Mouse (Mus musculus) forebrain, postnatal 0 days (tissue): ENCODE results near the gene Cstf2t. TPM values are rescaled to one million over a fixed set of nuclear protein-coding genes. Genes with fewer than 3 reads are reported as not detected.
A peak's percentile ranks its signal among the peaks of the same experiment; 100 is the strongest.

Source experiments
- ATAC-seq: fragments of 200-750 bp; cut with Nextera tagmentation; 2 replicates; pipeline ENCODE4 v1.8.0; 2017; ENCODE audit warnings: mild to moderate bottlenecking, moderate library complexity
- DNase-seq: peaks from one replicate; pipeline ENCODE4 v3.0.0-alpha.2; 2015
- H3K27ac ChIP-seq: fragments of 300-500 bp; sonication (generic); 2 replicates; pipeline ENCODE4 v1.5.1; 2014; ENCODE audit warnings: low read depth, mild to moderate bottlenecking, antibody characterized with exemption, low read length, moderate library complexity, mixed read lengths
- H3K27me3 ChIP-seq: fragments of 300-500 bp; sonication (generic); 2 replicates; pipeline ENCODE4 v1.6.1; 2014; ENCODE audit warnings: mild to moderate bottlenecking, low read length, mixed read lengths; ENCODE audit not compliant: insufficient read depth
- H3K36me3 ChIP-seq: fragments of 300-500 bp; sonication (generic); 2 replicates; pipeline ENCODE4 v1.6.1; 2014; ENCODE audit warnings: mild to moderate bottlenecking, moderate library complexity; ENCODE audit not compliant: insufficient read depth
- H3K4me1 ChIP-seq: fragments of 300-500 bp; sonication (generic); 2 replicates; pipeline ENCODE4 v1.6.1; 2014; ENCODE audit warnings: antibody characterized with exemption; ENCODE audit not compliant: insufficient read depth
- H3K4me2 ChIP-seq: fragments of 300-500 bp; sonication (generic); 2 replicates; pipeline ENCODE4 v1.6.1; 2014; ENCODE audit warnings: low read depth, mild to moderate bottlenecking, moderate library complexity
- H3K4me3 ChIP-seq: fragments of 300-500 bp; sonication (generic); 2 replicates; pipeline ENCODE4 v1.5.1; 2014; ENCODE audit warnings: low read depth, low read length, mixed read lengths
- H3K9ac ChIP-seq: fragments of 300-500 bp; sonication (generic); 2 replicates; pipeline ENCODE4 v1.6.1; 2014; ENCODE audit warnings: mild to moderate bottlenecking
- H3K9me3 ChIP-seq: fragments of 300-500 bp; sonication (generic); 2 replicates; pipeline ENCODE4 v1.6.1; 2016; ENCODE audit warnings: low read length
- CTCF ChIP-seq: sonication (generic); IDR thresholded peaks from 2 replicates; pipeline ENCODE4 v1.5.1; 2016; ENCODE audit warnings: antibody characterized with exemption, control low read depth, low read depth
- WGBS: fragments of 180-500 bp; shearing (Covaris S2); extraction: QIAGEN DNeasy Blood & Tissue Kit; methylation state at CpG from one replicate; pipeline ENCODE4 v1.1.7; 2014; 5-methylcytosine and 5-hydroxymethylcytosine counted together
- polyA plus RNA-seq: library from polyadenylated mRNA; unstranded; fragments of >200 nt; fragmentation: Nextera tagmentation; extraction: Ambion mirVana; gene quantifications from 2 replicates; pipeline ENCODE4 v1.2.1, GENCODE M21; 2015
- total RNA-seq: library from RNA; depleted of rRNA; stranded (reverse); fragments of >200 nt; gene quantifications from 2 replicates; pipeline ENCODE4 v1.2.3, GENCODE M21; 2014

Cstf2t gene
- total and polyA plus RNA-seq, 2 experiments from 2014 or later: 59.5 to 90.9 TPM

DNA sequence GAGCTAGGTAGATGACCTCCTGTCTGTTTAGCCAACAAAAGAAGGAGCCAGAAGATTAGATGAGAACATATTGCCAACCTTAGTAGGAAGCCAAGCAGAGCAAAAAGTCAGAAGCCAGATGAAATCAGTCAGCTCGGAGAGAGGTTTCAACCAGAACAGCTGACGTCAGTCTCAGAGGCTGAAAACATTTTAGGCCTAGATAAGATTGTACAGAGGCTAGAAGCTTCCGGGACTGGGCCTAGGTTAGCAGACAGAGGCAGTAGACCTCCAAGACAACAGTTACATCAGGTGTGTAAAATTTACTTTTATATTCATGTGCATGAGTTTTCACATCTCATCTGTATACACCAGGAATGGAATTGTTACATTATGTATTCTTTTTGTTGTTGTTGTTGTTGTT, 16.7 kb downstream of the Cstf2t start:
- 91% methylated on average over 3 of the region's 3 CpGs for WGBS
- Histone ChIP-seq H3K9ac (no peak overlapping the region), H3K27ac (no peak overlapping the region), H3K9me3 (no peaks in the 10 kb centered on the region), H3K4me3 (no peak overlapping the region), H3K27me3 (no peaks in the 10 kb centered on the region), H3K4me2 (no peak overlapping the region), H3K36me3 (no peaks in the 10 kb centered on the region), H3K4me1 (no peaks in the 10 kb centered on the region)
- DNase-seq (no peak), ATAC-seq (no peak)
- no peak for TF ChIP-seq CTCF

DNA sequence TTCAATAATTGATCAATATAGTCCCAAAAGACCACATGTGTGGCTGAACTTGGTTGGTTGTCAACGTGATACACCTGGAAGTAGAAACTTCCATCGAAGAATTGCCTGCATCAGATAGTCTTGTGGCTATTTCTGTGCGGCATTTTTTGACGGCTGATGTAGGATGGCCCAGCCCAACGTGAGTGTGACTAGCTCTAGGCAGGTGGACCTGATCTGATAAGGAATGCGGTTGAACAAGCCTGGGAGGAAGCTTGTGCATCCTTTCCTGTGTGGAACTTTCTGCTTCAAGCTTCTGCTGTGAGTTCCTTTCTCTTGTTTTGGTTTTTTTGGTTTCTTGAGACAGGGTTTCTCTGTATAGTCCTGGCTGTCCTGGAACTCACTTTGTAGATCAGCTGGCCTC, 22.1 kb downstream of the Cstf2t start:
- no peak for DNase-seq
- Histone ChIP-seq H3K9ac (no peak overlapping the region), H3K27me3 (no peaks in the 10 kb centered on the region), H3K4me3 (no peak overlapping the region), H3K4me2 (no peak overlapping the region), H3K9me3 (no peaks in the 10 kb centered on the region), H3K27ac (no peak overlapping the region), H3K4me1 (no peaks in the 10 kb centered on the region), H3K36me3 (no peaks in the 10 kb centered on the region)
- no peak for TF ChIP-seq CTCF
- ATAC-seq: no peak
- WGBS: 90% methylated on average over 6 of the region's 6 CpGs

DNA sequence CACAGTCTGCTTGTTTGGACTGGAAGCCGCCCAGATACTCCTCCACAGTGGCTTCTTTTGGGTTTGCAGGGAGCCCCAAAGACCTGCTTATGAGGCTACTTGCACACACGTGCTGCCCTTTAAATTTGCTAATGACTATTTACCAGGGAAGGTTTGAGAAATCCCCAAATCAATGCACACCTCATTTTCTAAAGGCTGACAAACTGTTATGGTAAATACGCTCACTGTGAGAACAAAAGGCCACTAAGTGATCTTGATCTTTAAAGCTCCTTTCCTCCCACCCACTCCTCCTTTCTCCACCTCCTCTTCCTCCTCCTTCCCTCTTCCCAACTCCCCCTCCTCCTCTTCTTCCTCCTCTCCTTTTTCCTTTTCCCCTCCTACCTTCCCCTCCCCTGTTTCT, 23.4 kb downstream of the Cstf2t start:
- WGBS: 24% methylated on average over 3 of the region's 3 CpGs
- no peak overlapping the region for H3K9ac ChIP-seq
- no peak for DNase-seq
- H3K27ac ChIP-seq: no peak overlapping the region
- no peaks in the 10 kb centered on the region for H3K4me1 ChIP-seq
- no peak for ATAC-seq
- H3K4me2 ChIP-seq: no peak overlapping the region
- H3K36me3 ChIP-seq: no peaks in the 10 kb centered on the region
- no peaks in the 10 kb centered on the region for H3K9me3 ChIP-seq
- H3K4me3 ChIP-seq: no peak overlapping the region
- no peaks in the 10 kb centered on the region for H3K27me3 ChIP-seq
- TF ChIP-seq CTCF: no peak

DNA sequence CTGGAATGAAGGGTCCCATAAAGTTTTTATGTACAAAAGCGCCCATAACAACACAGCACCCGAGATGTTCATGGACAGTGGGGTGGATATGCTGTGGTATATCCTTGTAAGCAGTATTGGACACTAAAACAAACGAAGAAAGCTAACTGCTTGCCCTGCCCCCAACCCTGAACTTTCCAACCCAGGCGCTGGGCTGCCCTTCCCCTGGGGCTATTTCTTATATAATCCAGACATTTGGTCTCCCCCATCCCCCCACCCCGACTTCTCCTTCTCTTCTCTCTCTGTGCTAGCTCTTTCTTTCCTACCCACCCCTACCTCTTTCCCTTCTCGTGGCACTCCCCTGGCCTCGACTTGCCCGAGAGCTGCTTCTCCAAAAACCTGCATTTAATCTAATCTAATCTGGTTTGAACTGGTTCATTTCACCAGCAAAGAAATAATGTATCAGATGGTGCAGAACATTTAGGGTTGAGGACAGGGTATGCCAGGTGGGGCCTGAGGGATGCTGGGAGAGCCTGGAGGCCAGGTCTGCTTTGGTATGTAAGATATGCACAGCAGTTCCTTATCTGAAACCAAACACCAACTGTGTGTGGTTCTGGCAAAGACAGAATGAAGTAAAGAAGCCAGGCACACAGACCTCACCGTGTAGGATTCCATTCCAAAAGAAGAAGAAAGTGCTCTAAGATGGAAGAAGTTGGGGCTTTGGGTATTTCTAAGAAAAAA, 24.4 kb downstream of the Cstf2t start:
- no peak overlapping the region for H3K9ac ChIP-seq
- no peak overlapping the region for H3K4me2 ChIP-seq
- H3K27ac ChIP-seq: no peak overlapping the region
- H3K4me1 ChIP-seq: no peaks in the 10 kb centered on the region
- WGBS: 46% methylated on average over 9 of the region's 9 CpGs
- no peaks in the 10 kb centered on the region for H3K9me3 ChIP-seq
- DNase-seq: no peak
- no peak for ATAC-seq
- no peak for TF ChIP-seq CTCF
- H3K36me3 ChIP-seq: no peaks in the 10 kb centered on the region
- no peak overlapping the region for H3K4me3 ChIP-seq
- H3K27me3 ChIP-seq: no peaks in the 10 kb centered on the region

DNA sequence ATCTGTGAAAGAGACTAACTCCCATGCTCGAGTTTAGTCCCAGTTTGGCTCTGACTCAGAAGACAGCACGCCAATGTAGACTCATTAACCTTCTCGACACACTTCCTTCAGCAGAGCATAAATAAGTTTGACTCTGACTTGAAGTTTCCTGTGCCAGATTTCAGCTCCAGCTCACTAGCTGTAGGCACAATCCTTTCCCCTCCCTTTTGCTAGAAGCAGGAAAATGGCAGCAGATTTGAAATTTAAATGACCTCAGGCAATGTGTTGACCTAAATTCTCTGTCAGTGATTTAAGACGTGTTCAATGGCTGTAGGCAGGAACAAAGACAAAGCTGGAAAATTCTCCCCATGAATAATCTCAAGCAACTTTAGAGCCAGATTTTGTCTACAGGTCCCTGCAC, 32.1 kb downstream of the Cstf2t start:
- DNase-seq: peak; percentile 69
- H3K9me3 ChIP-seq: no peaks in the 10 kb centered on the region
- no peak for TF ChIP-seq CTCF
- H3K27me3 ChIP-seq: no peaks in the 10 kb centered on the region
- no peak overlapping the region for H3K4me3 ChIP-seq
- no peak overlapping the region for H3K9ac ChIP-seq
- 0 out of 2 replicates have a peak overlapping the region, but pooled peaks have one; percentile 30 for H3K27ac ChIP-seq
- H3K36me3 ChIP-seq: no peaks in the 10 kb centered on the region
- peak; percentile 91 for ATAC-seq
- H3K4me1 ChIP-seq: no peaks in the 10 kb centered on the region
- WGBS: 12% methylated on average over 4 of the region's 4 CpGs
- no peak overlapping the region for H3K4me2 ChIP-seq

DNA sequence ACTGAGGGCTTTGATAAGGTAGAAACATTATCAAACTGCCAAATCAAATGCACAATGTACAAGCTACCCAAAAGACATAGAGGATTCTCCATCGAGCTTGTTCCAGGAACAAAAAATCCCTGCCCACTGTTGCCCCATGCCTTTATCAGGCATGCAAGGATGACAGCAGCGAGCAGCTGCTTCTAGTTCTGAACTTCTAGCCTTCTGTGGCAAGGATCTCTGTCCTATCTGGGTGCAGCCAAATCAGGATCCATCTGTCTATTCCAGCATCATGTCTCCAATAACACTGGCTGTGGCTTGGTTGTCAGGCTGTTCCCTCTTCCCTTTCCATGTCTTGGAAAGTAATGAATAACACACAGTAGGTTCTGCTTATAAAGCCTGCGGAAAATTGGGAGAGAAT, 42.0 kb downstream of the Cstf2t start:
- Histone ChIP-seq H3K36me3 (no peaks in the 10 kb centered on the region), H3K9me3 (no peaks in the 10 kb centered on the region), H3K27me3 (no peaks in the 10 kb centered on the region), H3K4me2 (no peak overlapping the region), H3K4me3 (no peak overlapping the region), H3K27ac (no peak overlapping the region), H3K4me1 (no peaks in the 10 kb centered on the region), H3K9ac (no peak overlapping the region)
- no peak for DNase-seq
- WGBS: 72% methylated on average over 3 of the region's 3 CpGs
- peak; percentile 70 for ATAC-seq
- TF ChIP-seq CTCF: no peak

DNA sequence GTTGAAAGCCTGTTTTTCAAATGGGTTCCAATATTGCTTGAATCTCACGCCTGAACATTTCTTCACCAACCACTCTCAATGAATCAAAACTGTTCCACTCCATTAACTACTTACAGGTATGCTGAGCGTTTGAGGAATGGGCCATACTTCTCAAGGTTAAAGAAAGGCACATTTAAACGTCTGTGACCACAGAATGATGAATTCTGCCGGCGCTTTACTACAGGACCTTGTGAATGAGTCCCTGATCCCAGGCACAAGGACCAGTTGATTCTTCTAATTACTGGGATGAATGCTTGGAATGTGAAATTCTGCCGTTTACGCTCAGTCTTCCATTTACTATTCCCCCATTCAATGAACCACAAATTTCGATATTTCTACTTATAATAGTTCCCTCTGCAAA, 50.0 kb downstream of the Cstf2t start:
- Histone ChIP-seq H3K9ac (no peak overlapping the region), H3K27ac (no peak overlapping the region), H3K4me1 (no peaks in the 10 kb centered on the region), H3K4me2 (no peak overlapping the region), H3K36me3 (no peaks in the 10 kb centered on the region), H3K9me3 (no peaks in the 10 kb centered on the region), H3K4me3 (no peak overlapping the region), H3K27me3 (no peaks in the 10 kb centered on the region)
- TF ChIP-seq CTCF: no peak
- no peak for ATAC-seq
- DNase-seq: no peak
- WGBS: 80% methylated on average over 8 of the region's 8 CpGs
